ENCODE assay signal across 8 mouse cellular contexts in genomic region chr5:150118124-150118454, GRCm38 (mm10). TPM values are rescaled to one million over a fixed set of nuclear protein-coding genes. Genes with fewer than 3 reads are reported as not detected.
A peak's percentile ranks its signal among the peaks of the same experiment; 100 is the strongest.
DNase-seq lines count a peak whose midpoint lies in the region; ATAC-seq and TF ChIP-seq lines count a peak whose summit lies in the region.

No protein-coding gene starts in this region.

- peak overlapping the region; percentile 90 for H3K4me2 ChIP-seq in kidney, postnatal 0 days (ENCODE audit: low read length)
- peak overlapping the region; percentile 84 for H3K4me2 ChIP-seq in hindbrain, embryonic 15.5 days
- H3K4me2 ChIP-seq in midbrain, embryonic 15.5 days = peak overlapping the region; percentile 84

- H3K27me3 ChIP-seq in kidney, postnatal 0 days (ENCODE audit: insufficient read depth, low read length) = no peaks in the 10 kb centered on the region
- H3K27me3 ChIP-seq in embryonic facial prominence, embryonic 10.5 days (replicated peaks; ENCODE audit: low read depth, poor library complexity, severe bottlenecking) = peaks cover 26% of the 10 kb centered on the region
- no peaks in the 10 kb centered on the region for H3K27me3 ChIP-seq in hindbrain, embryonic 15.5 days
- no peaks in the 10 kb centered on the region for H3K27me3 ChIP-seq in midbrain, embryonic 15.5 days (replicated peaks)

- peak overlapping the region; percentile 66 for H3K4me3 ChIP-seq in kidney, postnatal 0 days (replicated peaks; ENCODE audit: low read depth, low read length)
- peak overlapping the region; percentile 84 for H3K4me3 ChIP-seq in embryonic facial prominence, embryonic 10.5 days
- H3K4me3 ChIP-seq in hindbrain, embryonic 15.5 days = peak overlapping the region; percentile 82
- peak overlapping the region; percentile 72 for H3K4me3 ChIP-seq in midbrain, embryonic 15.5 days

- WGBS in kidney, postnatal 0 days = 18% methylated on average over 8 of the region's 8 CpGs
- WGBS in embryonic facial prominence, embryonic 10.5 days = 20% methylated on average over 8 of the region's 8 CpGs
- 17% methylated on average over 8 of the region's 8 CpGs for WGBS in hindbrain, embryonic 15.5 days
- WGBS in midbrain, embryonic 15.5 days = 18% methylated on average over 8 of the region's 8 CpGs

- no peaks in the 10 kb centered on the region for H3K4me1 ChIP-seq in kidney, postnatal 0 days (replicated peaks; ENCODE audit: insufficient read depth, low read length)
- peaks cover 18% of the 10 kb centered on the region for H3K4me1 ChIP-seq in embryonic facial prominence, embryonic 10.5 days
- H3K4me1 ChIP-seq in hindbrain, embryonic 15.5 days (replicated peaks) = peaks cover 30% of the 10 kb centered on the region
- peaks cover 22% of the 10 kb centered on the region for H3K4me1 ChIP-seq in midbrain, embryonic 15.5 days

- TF ChIP-seq CTCF in kidney, postnatal 0 days (IDR thresholded peaks at IDR 0.05; ENCODE audit: low read depth) = no peak

- no peak for ATAC-seq in kidney, postnatal 0 days (replicated peaks; ENCODE audit: low FRiP score, low read depth)
- ATAC-seq in hindbrain, embryonic 15.5 days (ENCODE audit: low FRiP score, low read depth) = no peak
- ATAC-seq in midbrain, embryonic 15.5 days (replicated peaks) = no peak

- no peaks in the 10 kb centered on the region; the same call in 1 of the 2 replicates for H3K9me3 ChIP-seq in kidney, postnatal 0 days (replicated peaks; ENCODE audit: low read length)
- 0 out of 2 replicates have a peak, but pooled peaks cover 6% of the 10 kb centered on the region for H3K9me3 ChIP-seq in embryonic facial prominence, embryonic 10.5 days
- H3K9me3 ChIP-seq in hindbrain, embryonic 15.5 days = no peaks in the 10 kb centered on the region
- H3K9me3 ChIP-seq in midbrain, embryonic 15.5 days = no peaks in the 10 kb centered on the region

- H3K9ac ChIP-seq in kidney, postnatal 0 days (ENCODE audit: low read depth, low read length) = no peak overlapping the region; the same call in 1 of the 2 replicates
- peak overlapping the region; percentile 67 for H3K9ac ChIP-seq in hindbrain, embryonic 15.5 days
- H3K9ac ChIP-seq in midbrain, embryonic 15.5 days = peak overlapping the region; percentile 57; the same call in 1 of the 2 replicates

- no peak overlapping the region for H3K27ac ChIP-seq in kidney, postnatal 0 days
- 0 out of 2 replicates have a peak overlapping the region, but pooled peaks have one; percentile 71 for H3K27ac ChIP-seq in embryonic facial prominence, embryonic 10.5 days (replicated peaks)
- peak overlapping the region; percentile 77 for H3K27ac ChIP-seq in hindbrain, embryonic 15.5 days (replicated peaks)
- H3K27ac ChIP-seq in midbrain, embryonic 15.5 days = peak overlapping the region; percentile 57

- DNase-seq in kidney, postnatal 0 days (ENCODE audit: low spot score) = no peak
- no peak for DNase-seq in kidney, adult 9 months
- no peak for DNase-seq in embryonic facial prominence, embryonic 10.5 days (ENCODE audit: low spot score)
- DNase-seq in cerebellum, postnatal 36 days = no peak
- DNase-seq in layer of hippocampus, adult 11-12 months (ENCODE audit: low spot score) = no peak
- DNase-seq in embryo, embryonic 11 days = no peak

- no peaks in the 10 kb centered on the region for H3K36me3 ChIP-seq in kidney, postnatal 0 days (ENCODE audit: insufficient read depth, low read length)
- H3K36me3 ChIP-seq in embryonic facial prominence, embryonic 10.5 days (replicated peaks) = no peaks in the 10 kb centered on the region
- no peaks in the 10 kb centered on the region for H3K36me3 ChIP-seq in hindbrain, embryonic 15.5 days
- no peaks in the 10 kb centered on the region for H3K36me3 ChIP-seq in midbrain, embryonic 15.5 days (replicated peaks)

RNA-seq across cellular contexts. Expression of gene Fry, which starts 0.4 kb away (rescaled TPM):
- polyA plus RNA-seq in kidney, postnatal 0 days (2015; fragmentation: Nextera tagmentation; extraction: Ambion mirVana) = 8.5 and 9.6 TPM in 2 replicates
- 5.6 and 7.4 TPM in 2 replicates for polyA plus RNA-seq in embryonic facial prominence, embryonic 10.5 days (2016; fragmentation: Nextera tagmentation; extraction: Ambion mirVana)
- polyA plus RNA-seq in hindbrain, embryonic 15.5 days (2015; fragmentation: Nextera tagmentation; extraction: Ambion mirVana) = 46.6 and 52.0 TPM in 2 replicates
- 47.4 and 58.5 TPM in 2 replicates for polyA plus RNA-seq in midbrain, embryonic 15.5 days (2015; fragmentation: Nextera tagmentation; extraction: Ambion mirVana)
